In the genomic region with DNA sequence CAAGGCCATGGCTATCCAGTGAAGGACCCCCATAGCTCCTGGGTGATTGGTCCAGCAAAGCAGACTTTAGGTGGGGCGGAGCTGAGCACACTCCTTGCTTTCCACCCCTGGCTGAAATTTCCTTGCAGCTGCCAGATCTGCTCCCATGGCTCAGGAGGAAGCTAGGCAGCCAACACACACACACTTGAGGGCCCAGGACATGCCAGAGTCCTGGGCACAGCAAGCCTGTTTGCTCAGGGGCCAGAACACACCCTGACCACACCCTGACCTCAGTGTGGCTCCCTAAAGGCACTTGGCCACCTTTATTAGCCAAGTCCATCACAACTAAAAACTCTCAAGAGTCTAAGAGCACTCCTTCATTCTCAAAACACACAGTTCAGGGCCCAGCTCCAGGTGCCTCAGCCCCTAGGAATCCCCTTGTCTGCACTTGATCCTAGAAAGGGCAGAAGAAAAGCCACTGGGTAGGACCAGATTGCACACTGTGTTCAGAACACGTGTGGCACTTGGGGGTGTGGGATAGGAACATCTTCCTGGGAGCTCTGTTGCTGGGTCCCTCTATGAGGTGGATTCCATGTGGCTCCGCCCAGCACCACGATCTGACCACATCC, we compare ENCODE assay signal across 12 mouse cellular contexts. TPM values are rescaled to one million over a fixed set of nuclear protein-coding genes. Genes with fewer than 3 reads are reported as not detected.
A peak's percentile ranks its signal among the peaks of the same experiment; 100 is the strongest.
DNase-seq lines count a peak whose midpoint lies in the region; ATAC-seq lines count a peak whose summit lies in the region.
"Had no signal": no experiment of that assay in that cellular context is flagged by ENCODE, and none has a peak within 500 bp of the region (broad histone marks: within the 10 kb centered on the region; RNA-seq: fewer than 3 reads in every experiment).

No protein-coding gene starts in this region.

- peak; percentile 10 for DNase-seq in kidney, postnatal 10 days
- DNase-seq in gastrocnemius, postnatal 25 days = peak; percentile 66
- DNase-seq in lung, postnatal 4 days = peak; percentile 72 to 93
- DNase-seq: thymus, postnatal 25 days had no signal

- H3K9ac ChIP-seq in kidney, embryonic 15.5 days = no peak overlapping the region
- H3K9ac ChIP-seq in embryonic facial prominence, embryonic 15.5 days = no peak overlapping the region
- no peak overlapping the region for H3K9ac ChIP-seq in forebrain, embryonic 13.5 days
- H3K9ac ChIP-seq: hindbrain, embryonic 12.5 days; midbrain, embryonic 13.5 days had no signal

- no peak overlapping the region for H3K27ac ChIP-seq in kidney, embryonic 15.5 days
- H3K27ac ChIP-seq in embryonic facial prominence, embryonic 15.5 days (replicated peaks) = peak overlapping the region; percentile 51; the same call in 1 of the 2 replicates
- no peak overlapping the region for H3K27ac ChIP-seq in forebrain, embryonic 13.5 days
- H3K27ac ChIP-seq: hindbrain, embryonic 12.5 days; midbrain, embryonic 13.5 days had no signal

- no peak overlapping the region for H3K4me3 ChIP-seq in kidney, embryonic 15.5 days (replicated peaks)
- H3K4me3 ChIP-seq in embryonic facial prominence, embryonic 15.5 days (replicated peaks) = no peak overlapping the region
- no peak overlapping the region for H3K4me3 ChIP-seq in forebrain, embryonic 13.5 days
- H3K4me3 ChIP-seq: hindbrain, embryonic 12.5 days; midbrain, embryonic 13.5 days had no signal

- no peak for ATAC-seq in kidney, embryonic 15.5 days (replicated peaks; ENCODE audit: low FRiP score)
- no peak for ATAC-seq in embryonic facial prominence, embryonic 15.5 days (ENCODE audit: insufficient number of reproducible peaks, low FRiP score, low TSS enrichment, low read depth)
- ATAC-seq in inflammation-experienced regulatory T-cells, adult 6 months = no peak
- no peak for ATAC-seq in forebrain, embryonic 13.5 days
- ATAC-seq: midbrain, embryonic 13.5 days had no signal

- no peak overlapping the region for H3K4me2 ChIP-seq in kidney, embryonic 15.5 days
- no peak overlapping the region for H3K4me2 ChIP-seq in embryonic facial prominence, embryonic 15.5 days (replicated peaks)
- no peak overlapping the region for H3K4me2 ChIP-seq in forebrain, embryonic 13.5 days
- H3K4me2 ChIP-seq: hindbrain, embryonic 12.5 days; liver, embryonic 11.5 days; midbrain, embryonic 13.5 days had no signal

- WGBS in kidney, embryonic 15.5 days = 79% methylated on average over 4 of the region's 4 CpGs
- 82% methylated on average over 4 of the region's 4 CpGs for WGBS in embryonic facial prominence, embryonic 15.5 days
- 86% methylated on average over 4 of the region's 4 CpGs for WGBS in forebrain, embryonic 13.5 days

- H3K9me3 ChIP-seq in kidney, embryonic 15.5 days (replicated peaks) = no peaks in the 10 kb centered on the region
- H3K9me3 ChIP-seq in embryonic facial prominence, embryonic 15.5 days (replicated peaks) = no peaks in the 10 kb centered on the region
- no peaks in the 10 kb centered on the region for H3K9me3 ChIP-seq in forebrain, embryonic 13.5 days (replicated peaks)
- H3K9me3 ChIP-seq: G1E; hindbrain, embryonic 12.5 days; midbrain, embryonic 13.5 days had no signal

- peaks cover 31% of the 10 kb centered on the region for H3K4me1 ChIP-seq in kidney, embryonic 15.5 days
- peaks cover 20% of the 10 kb centered on the region for H3K4me1 ChIP-seq in embryonic facial prominence, embryonic 15.5 days
- 0 out of 2 replicates have a peak, but pooled peaks cover 5% of the 10 kb centered on the region for H3K4me1 ChIP-seq in forebrain, embryonic 13.5 days

- no peaks in the 10 kb centered on the region for H3K36me3 ChIP-seq in kidney, embryonic 15.5 days
- H3K36me3 ChIP-seq in embryonic facial prominence, embryonic 15.5 days = no peaks in the 10 kb centered on the region
- no peaks in the 10 kb centered on the region for H3K36me3 ChIP-seq in forebrain, embryonic 13.5 days (ENCODE audit: poor library complexity, severe bottlenecking)
- H3K36me3 ChIP-seq: G1E; hindbrain, embryonic 12.5 days; midbrain, embryonic 13.5 days had no signal

- H3K27me3 ChIP-seq in kidney, embryonic 15.5 days = no peaks in the 10 kb centered on the region
- H3K27me3 ChIP-seq in embryonic facial prominence, embryonic 15.5 days = no peaks in the 10 kb centered on the region
- H3K27me3 ChIP-seq in forebrain, embryonic 13.5 days = no peaks in the 10 kb centered on the region
- H3K27me3 ChIP-seq: hindbrain, embryonic 12.5 days; midbrain, embryonic 13.5 days had no signal

RNA-seq across cellular contexts. Expression of gene Sik1, which starts 41.7 kb away (rescaled TPM):
- polyA plus RNA-seq in kidney, embryonic 15.5 days (2015; fragmentation: Nextera tagmentation; extraction: Ambion mirVana) = 17.5 and 18.5 TPM in 2 replicates
- 33.6 and 35.5 TPM in 2 replicates for polyA plus RNA-seq in embryonic facial prominence, embryonic 15.5 days (2015; fragmentation: Nextera tagmentation; extraction: Ambion mirVana)
- total RNA-seq in gastrocnemius, postnatal 25 days (2021) = 10 to 100 TPM; 17.2 to 19.6 TPM
- polyA plus RNA-seq in inflammation-experienced regulatory T-cells, adult 6 months (2017; shearing (Covaris generic)) = 1 to 10 TPM; 2.5 to 3.8 (median 2.7) TPM
- polyA plus RNA-seq in forebrain, embryonic 13.5 days (2015; fragmentation: Nextera tagmentation; extraction: Ambion mirVana) = 13.5 and 13.8 TPM in 2 replicates

Comparison
In these comparisons a context has a peak if more than half of its experiments do, and no peak if none do; other contexts are left out.
1. DNase-seq: peak in every context shown above with its lines; median percentile 82 in lung, postnatal 4 days; 66 in gastrocnemius, postnatal 25 days; 10 in kidney, postnatal 10 days.